Mouse (Mus musculus): ENCODE data around the gene Phlpp2.

- TF ChIP-seq CTCF (IDR thresholded peaks at IDR 0.05; ENCODE audit: low read depth, low read length) (no peak), GATA1 (IDR thresholded peaks at IDR 0.05; ENCODE audit: borderline replicate concordance, low read length) (no peak), TAL1 (conservative IDR thresholded peaks at IDR 0.05; ENCODE audit: low read depth, low read length) (no peak), POLR2AphosphoS5 (IDR thresholded peaks at IDR 0.05; ENCODE audit: insufficient replicate concordance, low read depth, low read length) (no peak), GATA2 (IDR thresholded peaks at IDR 0.05; ENCODE audit: borderline replicate concordance, low read depth, low read length) (no peak)
Observed at GRCm38 (mm10) chr8:109848981-109849380, 19.4 kb upstream of the Phlpp2 start.
